Mouse (Mus musculus) bone marrow, adult 2 months (tissue): Measurements from ENCODE around the gene Dhx16.

Experiments
- CTCF ChIP-seq: fragments of 200-500 bp; IDR thresholded peaks from 2 replicates; pipeline ENCODE4 v1.5.1; 2011; ENCODE audit warnings: low read length, control low read depth; ENCODE audit not compliant: control insufficient read depth, insufficient read depth
- POLR2A ChIP-seq: fragments of 200-500 bp; IDR thresholded peaks from 2 replicates; pipeline ENCODE4 v1.6.1; 2011; ENCODE audit warnings: low read depth, mild to moderate bottlenecking, control low read depth, low read length, borderline replicate concordance; ENCODE audit not compliant: control insufficient read depth

- TF ChIP-seq CTCF, result no peak
- TF ChIP-seq POLR2A, result no peak
These were observed 4.9 kb upstream of the Dhx16 start for GRCm38 (mm10) chr17:35874721-35875120.
